Mouse (Mus musculus) MEL (cell line): ENCODE results near the gene Olfr218. TPM values are rescaled to one million over a fixed set of nuclear protein-coding genes. Genes with fewer than 3 reads are reported as not detected.

Experiments used
- DNase-seq: peaks from one replicate; pipeline ENCODE4 v3.0.0; 2011; ENCODE audit warnings: low read depth, low spot score
- H3K27ac ChIP-seq: 2 replicates; pipeline ENCODE4 v1.5.1; 2012; ENCODE audit warnings: low read depth, mild to moderate bottlenecking, control low read depth, low read length, moderate library complexity; ENCODE audit not compliant: control insufficient read depth
- H3K27me3 ChIP-seq, 2 experiments: fragments of 150-350 bp in 1 of 2; sonication (generic) in 1 of 2; 2 replicates each; pipeline ENCODE4 v1.6.1; 2012; ENCODE audit warnings: low read length in 2 of 2, mild to moderate bottlenecking in 2 of 2, improper control_type of control experiment in 1 of 2, moderate library complexity in 1 of 2; ENCODE audit not compliant: insufficient read depth in 2 of 2, control insufficient read depth in 1 of 2
- H3K36me3 ChIP-seq, 2 experiments: 2 replicates each; pipeline ENCODE4 v1.6.1; 2012 to 2014; ENCODE audit warnings: low read length in 2 of 2, improper control_type of control experiment in 1 of 2, inconsistent platforms in 1 of 2, mild to moderate bottlenecking in 1 of 2; ENCODE audit not compliant: insufficient read depth in 2 of 2, control insufficient read depth in 1 of 2
- H3K4me1 ChIP-seq, 2 experiments: fragments of 150-350 bp in 1 of 2; sonication (generic) in 1 of 2; 2 replicates each; pipeline ENCODE4 v1.6.1; 2012; ENCODE audit warnings: low read length in 2 of 2, improper control_type of control experiment in 1 of 2, mild to moderate bottlenecking in 1 of 2; ENCODE audit not compliant: insufficient read depth in 2 of 2, control insufficient read depth in 1 of 2
- H3K4me3 ChIP-seq, 2 experiments: fragments of 150-350 bp in 1 of 2; sonication (generic) in 1 of 2; 2 replicates each; pipeline ENCODE4 v1.5.1; 2012; ENCODE audit warnings: low read depth in 2 of 2, low read length in 2 of 2, mild to moderate bottlenecking in 2 of 2, moderate library complexity in 2 of 2, control low read depth in 1 of 2, improper control_type of control experiment in 1 of 2; ENCODE audit not compliant: control insufficient read depth in 1 of 2, insufficient read depth in 1 of 2
- H3K79me2 ChIP-seq: 2 replicates; pipeline ENCODE4 v1.6.1; 2012; ENCODE audit warnings: mild to moderate bottlenecking, low read length, moderate library complexity; ENCODE audit not compliant: control insufficient read depth, poor library complexity, insufficient read depth
- H3K9ac ChIP-seq: 2 replicates; pipeline ENCODE4 v1.6.1; 2012; ENCODE audit warnings: low read depth, mild to moderate bottlenecking, control low read depth, low read length, moderate library complexity; ENCODE audit not compliant: control insufficient read depth, poor library complexity, severe bottlenecking
- H3K9me3 ChIP-seq: fragments of 150-350 bp; sonication (generic); replicated peaks from 2 replicates; pipeline ENCODE4 v1.6.1; 2012; ENCODE audit warnings: mild to moderate bottlenecking, low read length, improper control_type of control experiment, moderate library complexity; ENCODE audit not compliant: insufficient read depth
- BHLHE40 ChIP-seq: IDR thresholded peaks from 2 replicates; pipeline ENCODE4 v1.6.1; 2012; ENCODE audit warnings: low read depth, mild to moderate bottlenecking, inconsistent platforms, low read length, improper control_type of control experiment, borderline replicate concordance
- CHD1 ChIP-seq: IDR thresholded peaks from 2 replicates; pipeline ENCODE4 v1.6.1; 2012; ENCODE audit warnings: low read depth, mild to moderate bottlenecking, inconsistent platforms, low read length, improper control_type of control experiment
- CTCF ChIP-seq, 3 experiments: IDR thresholded peaks in 2 of 3; conservative IDR thresholded peaks in 1 of 3; 2 replicates each; pipeline ENCODE4 v1.5.1; 2011 to 2012; ENCODE audit warnings: low read length in 3 of 3, low read depth in 2 of 3, mild to moderate bottlenecking in 2 of 3, improper control_type of control experiment in 1 of 3, inconsistent platforms in 1 of 3, mixed read lengths in 1 of 3, moderate library complexity in 1 of 3; ENCODE audit not compliant: control insufficient read depth in 1 of 3, insufficient read depth in 1 of 3, poor library complexity in 1 of 3, severe bottlenecking in 1 of 3
- E2F4 ChIP-seq: IDR thresholded peaks from 2 replicates; pipeline ENCODE4 v1.6.1; 2011; ENCODE audit warnings: low read depth, low read length, improper control_type of control experiment, borderline replicate concordance
- ELF1 ChIP-seq: IDR thresholded peaks from 2 replicates; pipeline ENCODE4 v1.6.1; 2014; ENCODE audit warnings: low read depth, mild to moderate bottlenecking, inconsistent platforms, low read length, improper control_type of control experiment, moderate library complexity
- EP300 ChIP-seq, 2 experiments: IDR thresholded peaks; 2 replicates each; pipeline ENCODE4 v1.6.1; 2011; ENCODE audit warnings: improper control_type of control experiment in 2 of 2, low read length in 2 of 2, low read depth in 1 of 2, mild to moderate bottlenecking in 1 of 2
- ETS1 ChIP-seq: IDR thresholded peaks from 2 replicates; pipeline ENCODE4 v1.6.1; 2012; ENCODE audit warnings: low read depth, mild to moderate bottlenecking, inconsistent platforms, low read length, improper control_type of control experiment, moderate library complexity
- GABPA ChIP-seq: IDR thresholded peaks from 2 replicates; pipeline ENCODE4 v1.6.1; 2012; ENCODE audit warnings: low read depth, mild to moderate bottlenecking, inconsistent platforms, low read length, improper control_type of control experiment, moderate library complexity
- KAT2A ChIP-seq: conservative IDR thresholded peaks from 2 replicates; pipeline ENCODE4 v1.6.1; 2012; ENCODE audit warnings: low read depth, low read length, improper control_type of control experiment, inconsistent platforms
- MAZ ChIP-seq: IDR thresholded peaks from 2 replicates; pipeline ENCODE4 v1.6.1; 2012; ENCODE audit warnings: low read depth, mild to moderate bottlenecking, inconsistent platforms, low read length, improper control_type of control experiment
- MEF2A ChIP-seq: IDR thresholded peaks from 2 replicates; pipeline ENCODE4 v1.6.1; 2014; ENCODE audit warnings: low read depth, mild to moderate bottlenecking, inconsistent platforms, low read length, improper control_type of control experiment; ENCODE audit not compliant: poor library complexity, insufficient replicate concordance, severe bottlenecking; ENCODE audit errors: extremely low read depth
- NELFE ChIP-seq: IDR thresholded peaks from 2 replicates; pipeline ENCODE4 v1.6.1; 2011; ENCODE audit warnings: low read depth, low read length, improper control_type of control experiment
- RCOR1 ChIP-seq: IDR thresholded peaks from 2 replicates; pipeline ENCODE4 v1.6.1; 2012; ENCODE audit warnings: low read depth, mild to moderate bottlenecking, inconsistent platforms, low read length, improper control_type of control experiment
- SMC3 ChIP-seq: IDR thresholded peaks from 2 replicates; pipeline ENCODE4 v1.6.1; 2011; ENCODE audit warnings: low read depth, low read length, improper control_type of control experiment
- TCF12 ChIP-seq: IDR thresholded peaks from 2 replicates; pipeline ENCODE4 v1.6.1; 2014; ENCODE audit warnings: low read depth, mild to moderate bottlenecking, inconsistent platforms, low read length, improper control_type of control experiment, moderate library complexity
- ZC3H11A ChIP-seq: IDR thresholded peaks from 2 replicates; pipeline ENCODE4 v1.6.1; 2012; ENCODE audit warnings: low read depth, mild to moderate bottlenecking, inconsistent platforms, low read length, improper control_type of control experiment
- polyA plus RNA-seq, 2 experiments: library from polyadenylated mRNA; stranded (reverse) in 1 of 2; unstranded in 1 of 2; fragments of >175 nt in 1 of 2; fragments of >200 nt in 1 of 2; gene quantifications; 2 replicates each; pipeline versions ENCODE4 v1.2.1 to v1.2.4; 2012; ENCODE audit warnings: low replicate concordance in 2 of 2, low read depth in 1 of 2; ENCODE audit not compliant: insufficient read length in 2 of 2, insufficient read depth in 1 of 2, missing spikeins in 1 of 2
- total RNA-seq: library from RNA; depleted of rRNA; stranded (reverse); fragments of 300-350 nt; gene quantifications from 2 replicates; pipeline ENCODE4 v1.2.3, GENCODE M21; 2012; rRNA removed

Gene Olfr218
- total RNA-seq (not detected in 2 replicates), polyA plus RNA-seq (not detected)

DNA sequence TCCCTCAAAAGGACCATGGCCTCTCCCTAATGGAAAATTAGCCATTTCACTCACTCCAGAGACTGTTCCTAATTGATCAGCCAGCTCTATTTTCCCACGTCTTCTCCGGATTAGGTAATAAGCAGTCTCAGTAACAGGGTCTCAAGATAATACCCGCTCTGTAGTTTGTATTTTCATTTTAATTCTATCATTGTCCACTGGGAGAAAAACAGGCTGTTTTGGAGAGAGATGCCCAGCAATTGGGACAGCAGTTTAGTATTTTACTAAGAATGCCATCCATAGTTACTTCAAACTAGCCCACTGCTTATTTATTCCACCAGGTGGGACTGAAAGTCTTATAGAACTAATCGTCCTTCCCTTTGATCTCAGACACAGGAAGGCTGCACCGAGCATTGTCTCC is at the start of gene Olfr218:
Gene Olfr218 (plus strand): TSS at position 301 of the 400 bp plus-strand sequence.
- Histone ChIP-seq H3K36me3 (peaks cover 0 to 4% of the 10 kb centered on the region in 2 experiments; a peak in 2 of 4 replicates), H3K27me3 (no peaks in the 10 kb centered on the region), H3K79me2 (no peaks in the 10 kb centered on the region), H3K4me1 (peaks cover 0 to 5% of the 10 kb centered on the region in 2 experiments; a peak in 3 of 4 replicates), H3K9me3 (no peaks in the 10 kb centered on the region), H3K27ac (no peak within 1 kb of the TSS), H3K4me3 (no peak within 1 kb of the TSS), H3K9ac (no peak within 1 kb of the TSS)
- TF ChIP-seq TCF12 (no peak), NELFE (no peak), ETS1 (no peak), SMC3 (no peak), CHD1 (no peak), RCOR1 (no peak), ELF1 (no peak), E2F4 (no peak), BHLHE40 (no peak), EP300 (IDR thresholded peaks at IDR 0.05; ENCODE audit: low read depth in 1 of 2, low read length in 2 of 2) (no peak), MAZ (no peak), ZC3H11A (no peak), GABPA (no peak), MEF2A (no peak)
- no peak for DNase-seq

DNA sequence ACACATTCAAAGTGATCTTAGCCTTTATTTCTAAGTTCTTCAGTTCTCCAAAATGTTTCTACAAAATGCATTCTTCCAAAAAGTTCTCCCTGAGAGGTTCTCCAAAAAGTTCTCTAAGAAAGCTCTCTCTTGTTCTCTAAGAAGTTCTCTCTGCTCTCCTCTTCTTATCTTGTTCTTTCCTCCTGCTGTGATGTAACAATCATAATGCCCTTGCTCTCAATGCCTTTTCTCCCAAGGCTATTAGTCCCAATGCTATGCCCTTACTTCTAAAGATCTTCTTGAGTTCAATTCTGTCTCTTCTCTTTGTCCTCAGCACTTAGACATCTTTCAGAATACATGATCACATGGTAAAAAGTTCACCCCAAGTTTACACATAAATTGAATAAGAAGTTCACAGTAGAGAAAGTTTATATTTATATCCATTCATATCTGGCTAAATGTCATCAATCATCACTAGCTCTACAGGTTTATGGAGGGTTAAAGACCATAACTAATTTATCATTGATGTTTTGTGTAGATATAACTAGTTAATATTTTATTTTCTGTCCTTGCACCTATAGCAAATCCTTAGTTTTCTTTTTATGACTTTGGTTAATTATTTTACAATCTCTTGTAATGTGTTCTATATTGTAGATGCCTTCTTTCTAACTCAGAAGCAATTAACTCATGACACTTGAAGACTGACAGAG is 23.3 kb upstream of the Olfr218 start:
- H3K27me3 ChIP-seq, result no peaks in the 10 kb centered on the region
- no peak overlapping the region for H3K4me3 ChIP-seq
- TF ChIP-seq GABPA, result no peak
- no peak for TF ChIP-seq KAT2A
- no peak for TF ChIP-seq MEF2A
- no peak for TF ChIP-seq CTCF (IDR thresholded peaks at IDR 0.05 in 2 of 3, conservative IDR thresholded peaks at IDR 0.05 in 1 of 3; ENCODE audit: control insufficient read depth in 1 of 3, insufficient read depth in 1 of 3, low read depth in 2 of 3, low read length in 3 of 3, poor library complexity in 1 of 3, severe bottlenecking in 1 of 3)
- no peak overlapping the region for H3K9ac ChIP-seq
- H3K79me2 ChIP-seq, result no peaks in the 10 kb centered on the region
- H3K36me3 ChIP-seq, result no peaks in the 10 kb centered on the region
- H3K27ac ChIP-seq, result no peak overlapping the region
- H3K9me3 ChIP-seq, result no peaks in the 10 kb centered on the region
- no peak for DNase-seq
- H3K4me1 ChIP-seq, result no peaks in the 10 kb centered on the region
